Mouse (Mus musculus): ENCODE measurements around the gene Dapl1. TPM values are rescaled to one million over a fixed set of nuclear protein-coding genes. Genes with fewer than 3 reads are reported as not detected.

Gene Dapl1
- not detected for total RNA-seq (2021)
- long read RNA-seq, experiment 1, result 0 reads
- long read RNA-seq, experiment 2, result 0 reads

DNA sequence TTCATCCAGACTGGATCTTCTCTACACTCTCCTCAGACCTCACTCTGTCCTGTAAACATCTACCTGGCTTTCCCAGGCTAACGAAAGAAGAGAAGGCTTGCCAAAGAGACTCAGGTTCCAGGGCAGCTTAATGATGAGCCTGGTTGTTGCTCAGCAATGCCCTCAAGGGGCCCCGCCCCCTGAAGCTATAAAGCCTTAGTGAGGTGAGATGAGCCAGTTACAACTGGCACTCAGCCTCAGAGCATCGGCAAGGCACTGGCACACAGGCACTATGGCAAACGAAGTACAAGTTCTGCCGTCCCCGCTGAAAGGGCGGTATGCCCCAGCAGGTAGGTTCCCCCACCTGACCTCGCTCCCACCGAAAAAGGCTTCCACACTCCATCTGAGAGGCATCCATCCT lies at the start of gene Dapl1:
TSS of gene Dapl1 (plus strand) at position 216 of the 400 bp plus-strand sequence.
- Histone ChIP-seq H3K4me3 (no peak within 1 kb of the TSS), H3K27ac (no peak within 1 kb of the TSS)
- DNase-seq (ENCODE audit: low spot score in 2 of 2), result no peak
- no peak for TF ChIP-seq CTCF (conservative IDR thresholded peaks at IDR 0.05)

DNA sequence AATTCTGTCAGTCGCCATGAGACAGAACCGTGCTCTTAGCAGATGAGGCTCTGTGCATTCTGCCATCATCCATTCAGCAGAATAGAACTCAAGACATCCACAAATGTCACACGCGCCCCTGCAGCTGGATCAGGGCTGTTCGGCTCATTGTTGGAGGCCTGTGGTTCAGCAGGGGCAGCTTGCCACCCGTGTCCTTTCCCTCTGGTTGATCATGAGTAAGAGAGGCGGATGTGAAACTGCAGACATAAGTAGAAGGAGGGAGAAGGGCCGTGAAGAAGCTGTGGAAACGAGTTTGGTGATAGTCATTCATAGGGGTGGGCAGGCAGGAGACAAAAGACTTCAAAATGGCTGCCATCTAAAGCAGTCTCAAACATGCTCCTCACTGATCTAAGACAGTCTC lies 49.6 kb upstream of the Dapl1 start:
- no peak overlapping the region for H3K27ac ChIP-seq
- no peak overlapping the region for H3K4me3 ChIP-seq
- DNase-seq (ENCODE audit: low spot score in 2 of 2), result no peak
- no peak for TF ChIP-seq CTCF (conservative IDR thresholded peaks at IDR 0.05)

DNA sequence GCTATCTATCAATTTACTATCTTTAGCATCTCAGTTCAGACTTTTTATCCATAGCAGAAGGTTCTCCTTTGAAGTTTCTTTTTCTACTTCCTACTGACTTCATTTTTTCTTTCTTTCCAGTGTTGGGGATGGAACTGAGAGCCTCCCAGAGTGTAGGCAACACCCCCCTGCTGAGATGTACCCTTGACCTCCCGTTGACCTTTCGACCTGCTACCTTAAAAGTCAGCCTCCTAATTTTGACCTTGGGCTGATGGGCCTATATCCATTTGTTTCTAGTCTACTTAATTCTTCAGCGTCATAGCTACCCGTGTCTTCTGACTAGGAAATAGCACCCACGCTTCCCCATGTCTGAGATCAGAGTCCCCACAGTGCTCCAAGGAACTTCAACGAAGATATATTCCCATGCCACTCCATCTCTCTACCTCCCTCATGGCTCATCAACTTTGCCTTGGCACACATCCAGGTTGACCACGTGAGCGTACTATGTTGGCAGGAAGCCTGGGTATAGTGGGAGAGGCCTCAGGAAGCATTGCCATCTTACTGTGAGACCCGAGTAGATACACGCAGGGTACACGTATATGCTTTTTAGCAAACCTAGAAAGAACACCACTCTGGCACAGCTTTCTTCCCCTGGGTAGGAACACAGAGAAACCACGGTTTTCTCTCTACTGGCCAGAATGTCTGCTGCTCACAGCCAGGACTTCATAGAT lies 46.6 kb upstream of the Dapl1 start:
- Histone ChIP-seq H3K4me3 (peak overlapping the region; percentile 48), H3K27ac (peak overlapping the region; percentile 77)
- TF ChIP-seq CTCF (conservative IDR thresholded peaks at IDR 0.05), result no peak

DNA sequence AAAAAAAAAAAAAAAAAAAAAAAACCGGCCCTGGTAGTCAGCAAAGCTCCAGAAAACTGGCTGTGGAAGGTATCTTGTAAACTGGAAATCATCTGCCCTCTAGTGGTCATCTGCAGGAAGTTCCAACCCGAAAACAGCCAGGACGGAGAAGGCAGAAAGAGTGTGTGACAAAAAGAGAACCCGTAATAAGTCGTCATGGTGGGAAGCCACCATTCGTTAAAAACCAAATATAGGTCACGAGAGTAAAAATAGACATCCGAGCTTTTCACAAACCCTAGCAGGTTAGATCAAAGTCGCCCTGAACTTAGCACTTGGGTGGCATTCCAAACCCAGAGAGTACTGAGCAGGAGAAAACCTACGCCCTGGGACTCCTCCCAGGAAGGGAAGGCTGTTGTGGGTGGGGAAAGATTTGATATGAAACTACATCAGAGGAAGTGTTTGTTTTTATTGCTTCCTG lies 45.9 kb upstream of the Dapl1 start:
- DNase-seq (ENCODE audit: low spot score in 2 of 2), result peak; percentile 67 to 72
- H3K4me3 ChIP-seq, result peak overlapping the region; percentile 48
- TF ChIP-seq CTCF (conservative IDR thresholded peaks at IDR 0.05), result peak; percentile 90
- peak overlapping the region; percentile 77 for H3K27ac ChIP-seq

More for the DNA sequence above, 46.6 kb upstream of the Dapl1 start:
- peak; percentile 69 to 72 for DNase-seq (ENCODE audit: low spot score in 2 of 2)

DNA sequence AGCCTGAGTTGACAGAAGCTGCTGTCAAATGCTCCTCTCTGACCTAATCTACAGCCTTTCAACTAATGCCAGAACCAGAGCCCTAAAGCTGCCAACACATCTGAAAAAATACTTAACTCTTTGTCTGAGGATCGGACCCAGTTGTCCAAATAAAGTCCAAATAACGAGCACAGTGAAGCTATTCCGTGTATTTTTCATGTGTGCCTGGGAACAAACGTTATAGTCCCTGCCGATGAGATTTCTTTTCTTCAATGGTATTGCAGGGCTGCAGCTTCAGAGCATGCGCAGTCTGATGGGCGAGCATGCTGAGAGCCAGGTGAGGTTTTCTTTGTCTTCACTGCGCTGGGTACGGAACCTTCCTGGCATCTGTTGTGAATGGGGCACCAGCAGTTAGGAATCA lies 44.6 kb upstream of the Dapl1 start:
- TF ChIP-seq CTCF (conservative IDR thresholded peaks at IDR 0.05), result no peak
- Histone ChIP-seq H3K4me3 (no peak overlapping the region), H3K27ac (no peak overlapping the region)
- DNase-seq (ENCODE audit: low spot score in 2 of 2), result no peak

DNA sequence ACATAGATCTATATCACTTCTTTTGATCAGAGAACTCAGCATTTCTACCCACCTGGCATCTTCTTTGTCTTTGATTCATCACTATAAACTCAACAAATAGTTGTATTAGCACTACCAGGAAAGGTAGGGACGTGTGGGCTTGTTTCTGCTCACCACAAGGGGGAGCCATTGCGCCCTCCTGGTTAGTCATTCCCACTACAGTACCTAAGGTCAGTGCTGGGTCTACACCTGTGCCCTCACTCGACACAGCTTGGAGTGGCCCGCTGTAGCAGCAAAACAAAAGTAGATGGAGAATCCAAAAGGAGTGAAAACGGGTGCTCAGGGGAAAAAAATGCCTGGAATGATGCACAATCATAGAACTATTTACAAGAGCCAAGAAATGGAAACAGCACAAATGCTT lies 44.0 kb upstream of the Dapl1 start:
- no peak overlapping the region for H3K27ac ChIP-seq
- no peak overlapping the region for H3K4me3 ChIP-seq
- peak; percentile 94 for TF ChIP-seq CTCF (conservative IDR thresholded peaks at IDR 0.05)
- DNase-seq (ENCODE audit: low spot score in 2 of 2), result peak; percentile 29 to 69

DNA sequence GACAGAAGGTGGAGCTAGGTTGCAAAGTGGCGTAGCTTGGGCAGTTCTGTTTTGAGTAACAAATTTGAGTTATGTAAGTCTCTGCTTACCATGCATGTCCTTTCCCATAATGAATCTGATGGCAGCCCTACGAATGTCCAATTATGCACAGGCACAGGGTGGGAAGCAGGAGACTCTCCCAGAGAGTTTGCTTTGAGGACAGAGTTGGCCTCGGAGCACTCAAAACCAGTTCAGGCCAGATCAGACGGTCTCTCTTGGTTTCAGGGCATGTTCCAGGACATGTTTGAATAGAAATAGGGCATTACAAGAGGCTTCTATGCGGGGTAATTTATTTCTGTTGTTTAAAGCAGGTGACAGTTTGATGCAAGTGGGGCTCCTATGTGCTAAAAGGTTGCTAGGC lies 42.8 kb upstream of the Dapl1 start:
- TF ChIP-seq CTCF (conservative IDR thresholded peaks at IDR 0.05), result no peak
- no peak for DNase-seq (ENCODE audit: low spot score in 2 of 2)
- no peak overlapping the region for H3K27ac ChIP-seq
- H3K4me3 ChIP-seq, result no peak overlapping the region

DNA sequence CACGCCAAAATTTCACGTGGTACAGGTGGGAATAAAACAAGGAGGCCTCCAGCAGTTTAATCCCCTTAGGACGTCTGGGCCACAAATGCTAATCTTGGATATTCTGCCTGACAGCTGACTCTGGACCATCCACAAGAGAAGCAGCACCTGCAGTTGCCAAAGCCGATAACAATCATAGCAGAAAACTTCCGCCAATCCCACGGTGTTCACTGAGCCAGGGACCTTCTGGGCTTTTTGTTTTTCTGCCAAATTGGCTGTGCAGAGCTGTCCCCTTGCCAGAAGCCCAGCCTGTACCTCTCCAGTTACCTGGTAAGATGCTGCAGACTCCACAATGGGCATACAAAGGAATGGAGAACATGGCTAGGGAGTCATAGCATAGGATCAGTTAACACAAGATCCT lies 37.8 kb upstream of the Dapl1 start:
- DNase-seq (ENCODE audit: low spot score in 2 of 2), result no peak
- no peak for TF ChIP-seq CTCF (conservative IDR thresholded peaks at IDR 0.05)
- H3K4me3 ChIP-seq, result no peak overlapping the region
- H3K27ac ChIP-seq, result no peak overlapping the region

DNA sequence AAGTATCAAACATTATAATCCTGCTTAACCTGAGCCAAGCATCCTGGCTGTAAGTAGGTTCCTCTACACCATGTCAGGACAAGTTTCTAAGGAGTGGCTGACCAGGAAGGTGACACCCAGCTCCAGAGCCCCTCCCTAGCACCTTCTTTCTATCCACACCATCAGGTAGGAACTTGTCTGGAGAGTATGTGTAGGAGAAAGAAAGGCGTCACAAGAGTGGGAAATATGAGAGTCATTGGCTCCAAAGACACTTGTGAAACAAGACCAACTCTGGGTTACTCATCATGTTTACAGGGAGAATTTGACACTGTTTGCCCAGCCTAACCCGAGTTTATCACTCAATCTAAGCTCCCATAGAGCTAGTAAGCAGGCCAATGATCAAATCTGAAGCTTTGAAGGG lies 36.7 kb upstream of the Dapl1 start:
- no peak overlapping the region for H3K4me3 ChIP-seq
- DNase-seq (ENCODE audit: low spot score in 2 of 2), result no peak
- H3K27ac ChIP-seq, result no peak overlapping the region
- TF ChIP-seq CTCF (conservative IDR thresholded peaks at IDR 0.05), result no peak

DNA sequence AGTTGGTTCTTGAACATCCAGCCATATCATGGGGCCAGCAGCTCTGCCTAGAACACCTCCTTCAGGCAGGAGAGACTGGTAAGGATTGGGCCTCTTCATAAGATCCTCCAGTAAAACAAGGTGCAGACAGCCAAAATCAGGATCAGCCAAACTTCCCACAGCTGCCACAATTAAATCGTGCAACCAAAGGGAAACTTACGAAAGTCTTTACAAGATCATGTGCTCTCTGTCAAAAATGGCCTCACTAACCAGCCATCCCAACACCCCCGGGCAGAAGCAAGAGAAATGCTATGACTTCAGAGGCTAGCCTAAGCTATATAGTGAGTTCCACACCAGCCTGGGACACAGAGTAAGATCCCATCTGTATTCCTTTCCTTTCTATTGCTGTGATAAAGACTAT lies 35.9 kb upstream of the Dapl1 start:
- H3K27ac ChIP-seq, result no peak overlapping the region
- H3K4me3 ChIP-seq, result no peak overlapping the region
- no peak for TF ChIP-seq CTCF (conservative IDR thresholded peaks at IDR 0.05)
- no peak for DNase-seq (ENCODE audit: low spot score in 2 of 2)

DNA sequence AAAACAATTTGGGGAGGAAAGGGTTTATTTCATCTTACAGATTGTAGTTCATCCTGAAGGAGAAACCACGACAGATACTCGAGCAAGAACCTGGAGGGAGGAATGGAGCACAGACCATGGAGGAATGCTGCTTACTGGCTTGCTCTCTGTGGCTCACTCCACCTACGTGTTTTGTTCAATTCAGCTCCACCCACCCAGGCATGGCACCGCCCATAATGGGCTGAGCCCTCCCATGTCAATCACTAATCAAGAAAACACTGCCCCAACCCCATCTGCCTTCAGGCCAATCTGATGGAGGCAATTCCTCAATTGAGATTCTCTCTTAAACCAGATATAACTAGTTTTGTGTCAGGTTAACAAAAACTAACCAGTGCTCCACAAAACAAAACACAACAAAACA lies 35.5 kb upstream of the Dapl1 start:
- DNase-seq (ENCODE audit: low spot score in 2 of 2), result no peak
- TF ChIP-seq CTCF (conservative IDR thresholded peaks at IDR 0.05), result no peak
- H3K4me3 ChIP-seq, result no peak overlapping the region
- no peak overlapping the region for H3K27ac ChIP-seq

DNA sequence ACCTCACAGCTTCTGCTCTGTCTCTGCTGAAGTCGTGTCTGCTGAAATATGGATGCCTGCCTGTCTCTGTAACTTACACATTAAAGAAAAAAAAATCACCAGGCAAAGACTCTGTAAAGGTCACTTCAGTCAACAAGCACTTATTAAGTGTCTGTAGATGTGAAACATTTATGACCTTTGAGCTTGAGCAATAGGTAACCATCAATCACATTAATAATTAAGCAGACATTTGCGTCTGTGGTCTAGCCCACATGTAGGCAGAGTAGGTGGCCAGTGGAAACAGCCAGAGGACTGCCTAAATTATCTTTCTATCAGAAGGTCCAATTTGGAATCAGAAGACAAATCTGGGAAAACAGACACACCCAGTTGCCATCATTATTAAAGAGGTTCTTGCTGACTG lies 32.8 kb upstream of the Dapl1 start:
- no peak for TF ChIP-seq CTCF (conservative IDR thresholded peaks at IDR 0.05)
- H3K4me3 ChIP-seq, result no peak overlapping the region

DNA sequence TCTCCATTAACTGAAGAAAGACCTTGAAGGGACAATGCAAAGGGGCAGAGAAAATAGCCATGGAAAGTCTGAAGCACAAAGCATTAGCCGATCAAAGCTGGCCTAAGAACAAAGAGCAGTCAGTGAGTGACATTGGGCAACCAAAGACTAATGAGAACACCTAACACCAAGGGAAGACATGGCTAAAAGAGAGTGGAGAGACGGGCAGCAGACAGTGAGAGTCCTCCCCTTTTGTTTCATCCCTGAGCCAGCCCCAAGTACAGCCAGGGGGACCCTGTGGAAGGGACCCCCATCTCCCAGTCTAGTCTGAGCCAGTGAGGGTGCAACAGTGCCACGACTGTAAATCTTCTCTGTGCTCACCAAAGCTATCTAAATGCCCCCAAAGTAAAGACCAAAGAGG lies 32.4 kb upstream of the Dapl1 start:
- Histone ChIP-seq H3K27ac (no peak overlapping the region), H3K4me3 (no peak overlapping the region)
- TF ChIP-seq CTCF (conservative IDR thresholded peaks at IDR 0.05), result no peak
- no peak for DNase-seq (ENCODE audit: low spot score in 2 of 2)

More for the DNA sequence above, 32.8 kb upstream of the Dapl1 start:
- no peak overlapping the region for H3K27ac ChIP-seq
- DNase-seq (ENCODE audit: low spot score in 2 of 2), result no peak

DNA sequence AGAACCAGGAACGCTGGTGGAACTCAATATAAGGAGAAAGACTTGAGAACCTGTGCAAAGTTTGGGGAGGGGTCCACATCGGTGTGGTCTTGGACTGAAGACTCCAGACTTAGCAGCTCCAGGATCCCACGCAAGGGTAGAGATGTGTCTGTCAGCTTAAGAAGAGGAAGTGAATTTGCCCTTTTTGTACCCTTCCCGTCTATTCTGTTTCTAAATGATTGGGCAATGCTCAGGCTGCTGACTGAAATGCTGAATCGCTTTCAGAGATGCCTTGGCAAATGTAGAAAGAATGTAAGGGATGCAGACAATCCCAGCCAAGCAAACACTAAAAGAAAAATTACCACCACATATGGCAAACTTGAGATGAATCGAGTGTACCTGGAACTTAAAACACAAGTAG lies 22.4 kb upstream of the Dapl1 start:
- no peak overlapping the region for H3K4me3 ChIP-seq
- no peak overlapping the region for H3K27ac ChIP-seq
- TF ChIP-seq CTCF (conservative IDR thresholded peaks at IDR 0.05), result no peak
- DNase-seq (ENCODE audit: low spot score in 2 of 2), result no peak
